Mouse (Mus musculus): ENCODE results near the gene Skp1a. TPM values are rescaled to one million over a fixed set of nuclear protein-coding genes. Genes with fewer than 3 reads are reported as not detected.

Gene Skp1a
- total and polyA plus RNA-seq, 2 experiments from 2014 or later, result 466 to 1,185 TPM

GRCm38 (mm10) chr11:52277433-52278150 is 45.8 kb downstream of the Skp1a start:
- Histone ChIP-seq H3K27me3 (ENCODE audit: insufficient read depth, low read length) (0 out of 2 replicates have a peak, but pooled peaks cover under 1% of the 10 kb centered on the region), H3K4me3 (ENCODE audit: low read depth, low read length) (no peak overlapping the region), H3K4me2 (ENCODE audit: low read depth, low read length, poor library complexity, severe bottlenecking) (no peak overlapping the region), H3K27ac (ENCODE audit: low read depth, low read length) (no peak overlapping the region), H3K9ac (replicated peaks; ENCODE audit: low read length, poor library complexity, severe bottlenecking) (no peak overlapping the region), H3K9me3 (ENCODE audit: low read length) (no peaks in the 10 kb centered on the region), H3K36me3 (ENCODE audit: insufficient read depth, low read length) (no peaks in the 10 kb centered on the region), H3K4me1 (ENCODE audit: insufficient read depth, low read length) (no peaks in the 10 kb centered on the region)
- DNase-seq (ENCODE audit: low spot score), result no peak
- WGBS, result 90% methylated on average over 6 of the region's 6 CpGs
- no peak for ATAC-seq (ENCODE audit: low FRiP score)
- no peak for TF ChIP-seq CTCF (IDR thresholded peaks at IDR 0.05)

- Histone ChIP-seq H3K9ac (replicated peaks; ENCODE audit: low read length, poor library complexity, severe bottlenecking) (no peak overlapping the region), H3K27me3 (ENCODE audit: insufficient read depth, low read length) (0 out of 2 replicates have a peak, but pooled peaks cover 3% of the 10 kb centered on the region), H3K4me3 (ENCODE audit: low read depth, low read length) (no peak overlapping the region), H3K4me1 (ENCODE audit: insufficient read depth, low read length) (no peaks in the 10 kb centered on the region), H3K36me3 (ENCODE audit: insufficient read depth, low read length) (no peaks in the 10 kb centered on the region), H3K27ac (ENCODE audit: low read depth, low read length) (no peak overlapping the region), H3K9me3 (ENCODE audit: low read length) (no peaks in the 10 kb centered on the region), H3K4me2 (ENCODE audit: low read depth, low read length, poor library complexity, severe bottlenecking) (no peak overlapping the region)
- ATAC-seq (ENCODE audit: low FRiP score), result no peak
- WGBS, result 97% methylated on average over 3 of the region's 3 CpGs
- no peak for TF ChIP-seq CTCF (IDR thresholded peaks at IDR 0.05)
- no peak for DNase-seq (ENCODE audit: low spot score)
Measured at GRCm38 (mm10) chr11:52278164-52278563, 46.4 kb downstream of the Skp1a start.

- Histone ChIP-seq H3K36me3 (ENCODE audit: insufficient read depth, low read length) (no peaks in the 10 kb centered on the region), H3K27ac (ENCODE audit: low read depth, low read length) (no peak overlapping the region), H3K9ac (replicated peaks; ENCODE audit: low read length, poor library complexity, severe bottlenecking) (no peak overlapping the region), H3K9me3 (ENCODE audit: low read length) (no peaks in the 10 kb centered on the region), H3K4me2 (ENCODE audit: low read depth, low read length, poor library complexity, severe bottlenecking) (no peak overlapping the region), H3K4me3 (ENCODE audit: low read depth, low read length) (no peak overlapping the region), H3K27me3 (ENCODE audit: insufficient read depth, low read length) (0 out of 2 replicates have a peak, but pooled peaks cover 3% of the 10 kb centered on the region), H3K4me1 (ENCODE audit: insufficient read depth, low read length) (no peaks in the 10 kb centered on the region)
- no peak for ATAC-seq (ENCODE audit: low FRiP score)
- no peak for DNase-seq (ENCODE audit: low spot score)
- no peak for TF ChIP-seq CTCF (IDR thresholded peaks at IDR 0.05)
- WGBS, result 94% methylated on average over 6 of the region's 6 CpGs
Measured at GRCm38 (mm10) chr11:52278991-52279390, 47.2 kb downstream of the Skp1a start.

- 96% methylated on average over 8 of the region's 8 CpGs for WGBS
- H3K36me3 ChIP-seq (ENCODE audit: insufficient read depth, low read length), result no peaks in the 10 kb centered on the region
- ATAC-seq (ENCODE audit: low FRiP score) (no peak), DNase-seq (ENCODE audit: low spot score) (no peak)
- no peak for TF ChIP-seq CTCF (IDR thresholded peaks at IDR 0.05)
- H3K27me3 ChIP-seq (ENCODE audit: insufficient read depth, low read length), result peaks cover 6% of the 10 kb centered on the region; the same call in 1 of the 2 replicates
- no peak overlapping the region for H3K27ac ChIP-seq (ENCODE audit: low read depth, low read length)
- H3K9me3 ChIP-seq (ENCODE audit: low read length), result no peaks in the 10 kb centered on the region
- H3K4me1 ChIP-seq (ENCODE audit: insufficient read depth, low read length), result no peaks in the 10 kb centered on the region
- no peak overlapping the region for H3K9ac ChIP-seq (replicated peaks; ENCODE audit: low read length, poor library complexity, severe bottlenecking)
- H3K4me2 ChIP-seq (ENCODE audit: low read depth, low read length, poor library complexity, severe bottlenecking), result no peak overlapping the region
- no peak overlapping the region for H3K4me3 ChIP-seq (ENCODE audit: low read depth, low read length)
Measured at GRCm38 (mm10) chr11:52279611-52280145, 47.9 kb downstream of the Skp1a start.

- DNase-seq (ENCODE audit: low spot score), result no peak
- H3K27ac ChIP-seq (ENCODE audit: low read depth, low read length), result no peak overlapping the region
- H3K9ac ChIP-seq (replicated peaks; ENCODE audit: low read length, poor library complexity, severe bottlenecking), result no peak overlapping the region
- no peaks in the 10 kb centered on the region for H3K9me3 ChIP-seq (ENCODE audit: low read length)
- no peak overlapping the region for H3K4me2 ChIP-seq (ENCODE audit: low read depth, low read length, poor library complexity, severe bottlenecking)
- no peak for TF ChIP-seq CTCF (IDR thresholded peaks at IDR 0.05)
- H3K36me3 ChIP-seq (ENCODE audit: insufficient read depth, low read length), result no peaks in the 10 kb centered on the region
- H3K4me1 ChIP-seq (ENCODE audit: insufficient read depth, low read length), result no peaks in the 10 kb centered on the region
- ATAC-seq (ENCODE audit: low FRiP score), result no peak
- H3K4me3 ChIP-seq (ENCODE audit: low read depth, low read length), result no peak overlapping the region
- peaks cover 17% of the 10 kb centered on the region for H3K27me3 ChIP-seq (ENCODE audit: insufficient read depth, low read length)
- WGBS, result 92% methylated on average over 11 of the region's 11 CpGs
Measured at GRCm38 (mm10) chr11:52280566-52281455, 49.0 kb downstream of the Skp1a start.
